Mouse (Mus musculus): ENCODE measurements around the gene Zfp819. TPM values are rescaled to one million over a fixed set of nuclear protein-coding genes. Genes with fewer than 3 reads are reported as not detected.
"Not testable (repeated sequence)": the region's sequence is repeated elsewhere in the genome, so short reads cannot be mapped to it uniquely, and the experiment has no call there.

The Zfp819 gene
- polyA plus RNA-seq, 1 experiment from 2014 or later: 0.29 TPM

GRCm38 (mm10) chr7:43654519-43654918 lies 47.5 kb downstream of the Zfp819 start:
- ATAC-seq (ENCODE audit: low read depth): no peak
- Histone ChIP-seq H3K27me3 (no peaks in the 10 kb centered on the region), H3K4me2 (no peak overlapping the region), H3K9me3 (no peaks in the 10 kb centered on the region), H3K4me1 (replicated peaks) (no peaks in the 10 kb centered on the region), H3K36me3 (no peaks in the 10 kb centered on the region), H3K27ac (replicated peaks) (no peak overlapping the region), H3K9ac (no peak overlapping the region), H3K4me3 (no peak overlapping the region)
- 75% methylated on average over 3 of the region's 3 CpGs for WGBS

GRCm38 (mm10) chr7:43656232-43656631 lies 49.3 kb downstream of the Zfp819 start:
- ATAC-seq (ENCODE audit: low read depth): no peak
- 75% methylated on average over 6 of the region's 6 CpGs for WGBS
- Histone ChIP-seq H3K4me3 (no peak overlapping the region), H3K27me3 (no peaks in the 10 kb centered on the region), H3K36me3 (no peaks in the 10 kb centered on the region), H3K27ac (replicated peaks) (no peak overlapping the region), H3K4me2 (no peak overlapping the region), H3K9ac (no peak overlapping the region), H3K9me3 (no peaks in the 10 kb centered on the region), H3K4me1 (replicated peaks) (no peaks in the 10 kb centered on the region)

- Histone ChIP-seq H3K9me3 (no peaks in the 10 kb centered on the region), H3K4me3 (no peak within 1 kb of the TSS), H3K9ac (no peak within 1 kb of the TSS), H3K27me3 (no peaks in the 10 kb centered on the region), H3K27ac (replicated peaks) (no peak within 1 kb of the TSS), H3K4me1 (replicated peaks) (no peaks in the 10 kb centered on the region), H3K36me3 (no peaks in the 10 kb centered on the region), H3K4me2 (no peak within 1 kb of the TSS)
- 76% methylated on average over 1 of the region's 1 CpGs for WGBS
- no peak for ATAC-seq (ENCODE audit: low read depth)
These were observed 53.0 kb downstream of the Zfp819 start, which contains the start of gene Siglece for GRCm38 (mm10) chr7:43660002-43660401. Gene Siglece, minus strand, starts transcription at chr7:43660161.

GRCm38 (mm10) chr7:43662804-43663203 lies 55.8 kb downstream of the Zfp819 start:
- H3K4me2 ChIP-seq: no peak overlapping the region
- no peak for ATAC-seq (ENCODE audit: low read depth)
- WGBS: 79% methylated on average over 1 of the region's 1 CpGs

GRCm38 (mm10) chr7:43667221-43667620 lies 60.3 kb downstream of the Zfp819 start:
- not testable (repeated sequence) for H3K27ac ChIP-seq (replicated peaks); ATAC-seq (ENCODE audit: low read depth); H3K9me3 ChIP-seq; H3K27me3 ChIP-seq; H3K36me3 ChIP-seq; H3K9ac ChIP-seq; H3K4me3 ChIP-seq; H3K4me2 ChIP-seq; H3K4me1 ChIP-seq (replicated peaks)
- 93% methylated on average over 4 of the region's 4 CpGs for WGBS

More at GRCm38 (mm10) chr7:43662804-43663203, 55.8 kb downstream of the Zfp819 start:
- Histone ChIP-seq H3K36me3 (no peaks in the 10 kb centered on the region), H3K27me3 (no peaks in the 10 kb centered on the region), H3K27ac (replicated peaks) (no peak overlapping the region), H3K4me1 (replicated peaks) (no peaks in the 10 kb centered on the region), H3K4me3 (no peak overlapping the region), H3K9ac (no peak overlapping the region), H3K9me3 (no peaks in the 10 kb centered on the region)

Other genes starting within 250 kb of the Zfp819 start
- 0.21 TPM in 1 of 2 replicates, not detected in the other for gene Siglecg, start 199.0 kb upstream of the Zfp819 start, polyA plus RNA-seq (2015; fragmentation: Nextera tagmentation; extraction: Ambion mirVana)
- gene Lim2, start 179.5 kb upstream of the Zfp819 start, polyA plus RNA-seq (2015; fragmentation: Nextera tagmentation; extraction: Ambion mirVana): not detected in 2 replicates
- gene Nkg7, start 170.1 kb upstream of the Zfp819 start, polyA plus RNA-seq (2015; fragmentation: Nextera tagmentation; extraction: Ambion mirVana): not detected in 2 replicates
- not detected in 2 replicates for gene Cldnd2, start 166.4 kb upstream of the Zfp819 start, polyA plus RNA-seq (2015; fragmentation: Nextera tagmentation; extraction: Ambion mirVana)
- gene Etfb, start 163.1 kb upstream of the Zfp819 start, polyA plus RNA-seq (2015; fragmentation: Nextera tagmentation; extraction: Ambion mirVana): 148 and 170 TPM in 2 replicates
- 0.40 TPM in 1 of 2 replicates, not detected in the other for gene Gm45233, start 163.0 kb upstream of the Zfp819 start, polyA plus RNA-seq (2015; fragmentation: Nextera tagmentation; extraction: Ambion mirVana)
- 8.1 and 9.6 TPM in 2 replicates for gene Vsig10l, start 144.0 kb upstream of the Zfp819 start, polyA plus RNA-seq (2015; fragmentation: Nextera tagmentation; extraction: Ambion mirVana)
- gene Iglon5, start 117.1 kb upstream of the Zfp819 start, polyA plus RNA-seq (2015; fragmentation: Nextera tagmentation; extraction: Ambion mirVana): 8.6 TPM in 2 replicates
- not detected in 2 replicates for gene 4931406B18Rik, start 101.2 kb upstream of the Zfp819 start, polyA plus RNA-seq (2015; fragmentation: Nextera tagmentation; extraction: Ambion mirVana)
- 1.5 and 1.6 TPM in 2 replicates for gene Cd33, start 62.7 kb upstream of the Zfp819 start, polyA plus RNA-seq (2015; fragmentation: Nextera tagmentation; extraction: Ambion mirVana)
- 8.2 and 9.5 TPM in 2 replicates for gene Zfp658, start 44.9 kb upstream of the Zfp819 start, polyA plus RNA-seq (2015; fragmentation: Nextera tagmentation; extraction: Ambion mirVana)
- gene Zfp719, start 27.6 kb upstream of the Zfp819 start, polyA plus RNA-seq (2015; fragmentation: Nextera tagmentation; extraction: Ambion mirVana): 13.9 and 14.7 TPM in 2 replicates
- gene Ceacam18, start 27.5 kb downstream of the Zfp819 start, polyA plus RNA-seq (2015; fragmentation: Nextera tagmentation; extraction: Ambion mirVana): not detected in 2 replicates
- gene Siglece, start 53.0 kb downstream of the Zfp819 start, polyA plus RNA-seq (2015; fragmentation: Nextera tagmentation; extraction: Ambion mirVana): 0.41 TPM in 1 of 2 replicates, not detected in the other
- 20.1 and 21.1 TPM in 2 replicates for gene Ctu1, start 64.8 kb downstream of the Zfp819 start, polyA plus RNA-seq (2015; fragmentation: Nextera tagmentation; extraction: Ambion mirVana)
- not detected in 2 replicates for gene Klk14, start 83.2 kb downstream of the Zfp819 start, polyA plus RNA-seq (2015; fragmentation: Nextera tagmentation; extraction: Ambion mirVana)
- not detected in 2 replicates for gene Klk13, start 105.4 kb downstream of the Zfp819 start, polyA plus RNA-seq (2015; fragmentation: Nextera tagmentation; extraction: Ambion mirVana)
- not detected in 2 replicates for gene Klk12, start 161.7 kb downstream of the Zfp819 start, polyA plus RNA-seq (2015; fragmentation: Nextera tagmentation; extraction: Ambion mirVana)
- not detected in 2 replicates for gene Klk11, start 167.4 kb downstream of the Zfp819 start, polyA plus RNA-seq (2015; fragmentation: Nextera tagmentation; extraction: Ambion mirVana)
- gene Klk10, start 173.9 kb downstream of the Zfp819 start, polyA plus RNA-seq (2015; fragmentation: Nextera tagmentation; extraction: Ambion mirVana): not detected in 2 replicates
- not detected in 2 replicates for gene Klk9, start 184.7 kb downstream of the Zfp819 start, polyA plus RNA-seq (2015; fragmentation: Nextera tagmentation; extraction: Ambion mirVana)
- gene Klk8, start 190.4 kb downstream of the Zfp819 start, polyA plus RNA-seq (2015; fragmentation: Nextera tagmentation; extraction: Ambion mirVana): 8.0 and 8.3 TPM in 2 replicates
- not detected in 2 replicates for gene Klk7, start 204.1 kb downstream of the Zfp819 start, polyA plus RNA-seq (2015; fragmentation: Nextera tagmentation; extraction: Ambion mirVana)
- gene Klk6, start 217.3 kb downstream of the Zfp819 start, polyA plus RNA-seq (2015; fragmentation: Nextera tagmentation; extraction: Ambion mirVana): not detected in 2 replicates
- gene Klk5, start 234.8 kb downstream of the Zfp819 start, polyA plus RNA-seq (2015; fragmentation: Nextera tagmentation; extraction: Ambion mirVana): not detected in 2 replicates